Mouse (Mus musculus): ENCODE data around the gene 4930402F06Rik. TPM values are rescaled to one million over a fixed set of nuclear protein-coding genes. Genes with fewer than 3 reads are reported as not detected.

4930402F06Rik gene
- total RNA-seq (2021) = not detected
- long read RNA-seq, experiment 1 = 0 reads
- long read RNA-seq, experiment 2 = 0 reads

DNA sequence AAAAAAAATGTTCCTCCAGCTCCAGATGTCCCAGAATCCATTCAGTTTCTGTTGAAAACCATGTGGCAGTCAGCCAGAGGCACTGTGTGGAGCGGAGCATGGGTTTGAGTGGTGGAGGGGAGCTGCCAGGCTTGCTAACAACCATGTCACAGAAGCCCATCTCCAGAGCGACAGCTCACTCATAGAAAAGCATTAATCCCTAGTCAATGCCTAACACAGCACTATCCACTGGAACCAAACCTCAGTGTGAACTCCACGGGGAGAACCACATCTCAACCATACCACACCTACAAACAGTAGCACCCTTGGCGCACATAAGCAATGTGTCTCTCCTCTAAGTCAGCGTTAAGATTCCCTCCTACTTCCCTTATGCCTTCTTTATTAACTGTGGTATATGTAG, at the start of gene 4930402F06Rik:
TSS of gene 4930402F06Rik (minus strand) at position 80 of the 400 bp plus-strand sequence.
- DNase-seq (ENCODE audit: low spot score in 2 of 2) = peak; percentile 46 to 50

DNA sequence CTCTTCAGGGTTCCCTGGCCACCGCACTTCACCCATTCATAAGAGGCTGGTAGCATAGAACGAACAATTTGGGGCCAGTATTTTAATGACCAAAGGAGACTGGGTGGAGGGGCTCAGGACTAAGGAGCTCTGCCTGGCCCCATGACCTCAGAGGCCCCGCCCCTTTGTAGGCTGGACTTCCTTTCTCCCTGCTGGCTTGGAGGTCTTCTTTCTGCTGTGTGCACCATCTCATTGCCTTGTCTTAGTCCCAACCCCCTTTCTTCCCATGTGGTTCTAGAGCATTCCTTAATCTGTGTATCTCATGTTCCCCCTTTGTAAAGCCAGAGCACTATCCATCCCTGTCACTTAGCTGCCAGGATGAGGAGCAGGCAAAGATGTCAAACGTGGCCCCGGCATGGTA, 49.3 kb upstream of the 4930402F06Rik start:
- DNase-seq (ENCODE audit: low spot score in 2 of 2) = no peak

- DNase-seq (ENCODE audit: low spot score in 2 of 2) = no peak
Observed at GRCm38 (mm10) chr2:35445610-35446009, 48.6 kb upstream of the 4930402F06Rik start.

DNA sequence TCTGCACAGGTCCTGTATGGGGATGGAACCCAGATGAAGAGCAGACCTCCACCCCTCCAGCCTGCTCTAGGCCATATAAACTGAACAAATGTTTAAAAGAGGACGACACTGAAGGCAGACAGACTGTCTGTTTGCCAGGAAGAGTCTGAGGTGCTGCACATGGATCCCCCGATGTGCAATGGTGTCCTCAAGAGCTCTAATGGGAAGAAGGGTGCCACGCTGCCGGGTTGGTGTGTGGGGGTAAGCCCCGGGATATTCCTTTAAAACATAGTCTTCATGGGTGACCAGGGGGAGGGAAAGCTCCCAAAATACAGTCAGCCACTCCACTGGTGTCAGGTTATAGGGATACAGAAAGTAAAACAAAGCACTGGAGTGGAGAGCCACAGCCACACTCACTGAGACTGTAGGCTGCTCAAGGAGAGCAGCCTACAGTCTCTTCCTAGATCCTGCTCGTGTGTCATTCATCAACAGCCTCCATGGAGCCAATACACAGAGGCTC, 47.8 kb upstream of the 4930402F06Rik start:
- no peak for DNase-seq (ENCODE audit: low spot score in 2 of 2)

- no peak for DNase-seq (ENCODE audit: low spot score in 2 of 2)
Observed at GRCm38 (mm10) chr2:35443981-35444763, 47.2 kb upstream of the 4930402F06Rik start.

- no peak for DNase-seq (ENCODE audit: low spot score in 2 of 2)
Observed at GRCm38 (mm10) chr2:35443325-35443724, 46.4 kb upstream of the 4930402F06Rik start.

DNA sequence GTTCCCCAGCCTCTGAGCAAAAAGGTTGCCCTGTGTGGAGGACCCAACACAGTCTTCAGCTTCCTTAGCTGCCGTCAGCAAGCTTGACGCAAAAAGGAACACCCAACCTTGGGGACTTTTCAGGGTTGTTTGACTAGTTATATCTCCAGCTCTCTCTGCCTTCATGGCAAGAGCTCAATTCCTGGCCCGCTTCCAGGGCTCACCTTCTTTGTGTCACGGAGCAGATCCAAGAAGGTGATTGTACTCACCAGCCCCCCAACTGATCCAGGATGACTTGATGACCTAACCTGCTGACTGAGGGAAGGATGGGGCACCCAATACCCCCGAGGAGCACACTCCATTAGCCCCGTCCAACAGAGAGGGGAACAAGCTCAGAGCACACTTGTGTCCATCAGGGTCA, 45.1 kb upstream of the 4930402F06Rik start:
- no peak for DNase-seq (ENCODE audit: low spot score in 2 of 2)

DNA sequence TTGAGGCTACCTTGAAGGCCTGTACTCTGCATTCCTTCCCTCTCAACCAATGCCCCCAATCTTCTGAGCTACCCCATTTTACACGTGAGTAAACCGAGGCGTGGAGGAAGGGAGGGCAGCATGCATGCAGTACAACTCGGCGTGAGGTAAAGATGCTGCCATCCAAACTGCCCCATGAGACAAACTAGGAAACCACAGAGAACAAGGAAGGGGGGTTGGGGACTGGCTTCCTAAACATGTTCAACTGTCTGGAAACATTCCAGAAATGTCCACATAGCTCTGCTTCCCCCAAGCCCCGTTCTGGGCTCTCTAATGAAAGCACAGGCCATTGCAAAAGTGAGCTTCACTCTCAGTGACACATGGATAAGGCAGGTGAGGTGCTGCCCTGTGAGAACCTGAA, 44.4 kb upstream of the 4930402F06Rik start:
- DNase-seq (ENCODE audit: low spot score in 2 of 2) = no peak

DNA sequence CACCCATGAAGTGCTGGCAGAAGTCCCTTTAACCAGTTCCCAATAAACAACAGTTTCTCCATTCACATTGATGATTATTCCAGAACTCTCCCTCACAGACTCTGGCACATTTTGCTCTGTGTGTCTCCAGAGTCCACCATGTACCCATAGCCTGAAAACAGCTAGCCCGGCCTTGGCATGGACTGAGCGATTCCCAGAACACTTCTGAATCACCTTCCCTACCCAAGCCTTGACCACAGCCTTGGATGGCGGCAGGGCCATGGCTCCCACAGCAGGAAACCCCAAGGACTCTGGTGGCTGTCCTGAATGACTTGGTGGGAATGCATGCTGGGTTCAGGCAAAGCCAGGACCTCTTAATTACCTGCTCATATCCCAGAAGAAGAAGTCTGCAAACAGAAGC, 43.5 kb upstream of the 4930402F06Rik start:
- DNase-seq (ENCODE audit: low spot score in 2 of 2) = no peak

DNA sequence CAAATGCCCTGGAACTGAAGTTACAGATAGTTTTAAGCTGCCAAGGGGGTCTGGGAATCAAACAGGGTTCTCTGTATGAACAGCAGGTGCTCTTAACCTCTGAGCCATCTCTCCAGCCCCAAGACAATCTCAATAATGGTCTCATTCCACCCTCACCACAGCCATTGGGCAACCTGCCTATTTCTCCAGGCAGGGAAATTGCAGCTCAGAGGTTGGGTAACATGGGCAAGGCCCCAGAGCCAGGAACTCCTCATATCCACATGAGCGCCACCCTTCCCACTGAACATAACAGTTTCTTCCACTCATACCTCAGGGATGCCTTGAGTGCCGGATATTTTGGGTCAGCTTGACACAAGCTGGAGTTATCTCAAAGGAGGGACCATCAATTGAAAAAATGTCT, 40.8 kb upstream of the 4930402F06Rik start:
- no peak for DNase-seq (ENCODE audit: low spot score in 2 of 2)

DNA sequence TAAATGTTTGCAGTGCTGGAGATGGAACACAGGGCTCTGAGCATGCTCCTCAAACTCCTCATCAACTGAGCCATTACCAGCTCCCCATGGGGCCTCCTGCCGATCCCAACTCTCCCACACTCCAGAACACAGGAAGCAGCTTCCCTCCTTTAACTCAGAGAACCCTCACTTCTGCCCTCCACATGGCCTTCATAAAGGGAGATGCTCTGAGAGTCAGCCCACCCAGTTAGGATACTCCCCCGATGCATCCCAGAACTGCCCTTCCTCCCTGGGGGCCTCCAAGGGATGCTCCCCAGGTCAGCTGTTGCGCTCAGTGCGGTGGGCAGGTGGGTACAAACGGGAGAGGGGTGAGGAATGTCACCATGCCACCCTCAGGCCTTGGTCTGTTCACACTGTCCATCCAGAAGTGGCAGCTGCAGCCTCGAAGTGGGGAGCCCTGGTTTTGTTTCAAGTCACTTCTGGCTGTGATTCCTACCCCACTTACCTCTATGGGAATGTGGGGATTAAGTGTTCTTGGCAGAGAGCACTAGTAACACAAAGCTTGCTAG, 37.7 kb upstream of the 4930402F06Rik start:
- no peak for DNase-seq (ENCODE audit: low spot score in 2 of 2)

GRCm38 (mm10) chr2:35433428-35433827, 36.5 kb upstream of the 4930402F06Rik start:
- DNase-seq (ENCODE audit: low spot score in 2 of 2) = no peak

DNA sequence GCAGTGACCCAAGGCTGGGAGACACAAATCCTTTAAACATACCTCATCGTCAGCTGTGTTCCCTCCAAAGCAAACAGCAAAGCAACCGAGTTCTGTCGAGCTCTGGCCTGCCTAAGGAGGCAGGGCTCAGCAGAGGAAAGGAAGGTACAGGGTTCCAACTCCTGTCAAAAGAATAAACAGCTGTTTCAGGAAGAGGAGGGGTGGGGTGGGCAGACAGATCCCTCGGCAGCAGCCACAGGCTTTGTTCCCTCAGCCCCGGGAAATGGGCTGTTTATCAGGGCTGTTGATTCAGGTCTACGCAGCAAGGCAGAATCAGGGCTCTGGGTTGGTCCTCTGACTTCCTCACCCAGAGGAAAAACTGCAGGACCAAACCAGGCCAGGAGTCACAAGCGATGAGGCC, 35.5 kb upstream of the 4930402F06Rik start:
- DNase-seq (ENCODE audit: low spot score in 2 of 2) = no peak

DNA sequence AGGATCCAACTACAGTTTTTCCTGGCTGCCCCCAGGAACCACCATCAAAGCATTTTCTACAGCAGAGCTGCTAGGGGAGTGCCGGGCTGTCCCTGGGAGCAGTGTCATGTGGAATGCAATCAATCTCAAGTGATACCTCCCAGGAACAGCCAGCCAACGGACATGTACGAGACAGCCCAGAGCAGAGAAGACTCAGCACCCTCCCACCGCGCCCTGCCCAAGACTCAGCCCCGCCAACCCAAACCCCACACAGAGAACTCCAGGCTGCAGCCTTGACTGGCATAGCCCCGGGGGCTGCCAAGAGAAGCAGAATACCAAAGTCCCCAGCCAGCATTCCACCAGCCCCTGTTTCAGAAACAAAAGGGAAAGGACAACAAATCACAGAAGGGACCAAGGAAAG, 35.0 kb upstream of the 4930402F06Rik start:
- no peak for DNase-seq (ENCODE audit: low spot score in 2 of 2)

GRCm38 (mm10) chr2:35430806-35431205, 33.8 kb upstream of the 4930402F06Rik start:
- DNase-seq (ENCODE audit: low spot score in 2 of 2) = no peak

- DNase-seq (ENCODE audit: low spot score in 2 of 2) = no peak
Observed at GRCm38 (mm10) chr2:35428615-35429300, 31.8 kb upstream of the 4930402F06Rik start.

DNA sequence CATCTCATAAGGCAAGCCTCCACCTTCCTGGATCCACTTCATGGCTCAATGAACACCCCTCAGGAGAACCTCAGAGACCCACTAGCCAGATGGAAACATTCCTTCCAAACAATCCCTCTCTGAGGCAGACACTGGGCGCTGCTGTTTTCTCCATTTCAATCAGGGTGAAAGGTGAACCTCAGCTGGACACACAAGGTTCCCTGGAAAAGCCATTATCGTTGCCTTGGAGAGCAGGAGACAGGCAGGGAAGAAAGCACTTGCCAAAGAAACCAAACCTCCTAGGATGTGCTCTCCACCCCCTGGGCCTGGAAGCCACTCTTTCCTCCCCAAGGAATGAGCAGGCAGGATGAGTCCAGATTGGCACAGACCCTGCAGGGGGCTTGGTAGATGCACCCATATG, 30.6 kb upstream of the 4930402F06Rik start:
- DNase-seq (ENCODE audit: low spot score in 2 of 2) = no peak

GRCm38 (mm10) chr2:35423711-35424339, 26.9 kb upstream of the 4930402F06Rik start:
- no peak for DNase-seq (ENCODE audit: low spot score in 2 of 2)

GRCm38 (mm10) chr2:35422384-35422783, 25.4 kb upstream of the 4930402F06Rik start:
- DNase-seq (ENCODE audit: low spot score in 2 of 2) = no peak

DNA sequence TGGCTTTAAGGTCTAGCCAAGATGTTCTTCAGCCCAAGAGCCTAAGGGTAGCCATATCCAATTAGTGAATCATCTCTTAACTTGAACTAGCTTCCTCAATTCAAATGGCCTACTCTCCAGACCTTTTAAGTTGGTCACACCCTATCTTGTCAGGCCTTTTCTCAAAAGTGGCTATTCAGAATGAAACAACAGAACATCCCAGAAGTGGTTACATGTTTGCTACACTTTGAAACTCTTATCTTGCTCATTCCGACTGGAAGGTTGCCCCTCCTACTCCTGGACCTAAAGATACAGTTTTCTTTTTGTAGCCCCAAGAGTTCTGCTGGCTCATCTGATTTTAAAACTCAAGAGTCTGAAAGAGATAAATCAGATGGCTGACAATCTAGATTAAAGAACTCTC, 23.7 kb upstream of the 4930402F06Rik start:
- DNase-seq (ENCODE audit: low spot score in 2 of 2) = no peak

- no peak for DNase-seq (ENCODE audit: low spot score in 2 of 2)
Observed at GRCm38 (mm10) chr2:35419671-35420070, 22.7 kb upstream of the 4930402F06Rik start.

- no peak for DNase-seq (ENCODE audit: low spot score in 2 of 2)
Observed at GRCm38 (mm10) chr2:35419243-35419642, 22.3 kb upstream of the 4930402F06Rik start.
